Mouse (Mus musculus): ENCODE data around the gene Bmp8a. TPM values are rescaled to one million over a fixed set of nuclear protein-coding genes. Genes with fewer than 3 reads are reported as not detected.
"Not testable (repeated sequence)": the region's sequence is repeated elsewhere in the genome, so short reads cannot be mapped to it uniquely, and the experiment has no call there.

Gene Bmp8a
- not detected for total RNA-seq (2021)
- long read RNA-seq, experiment 1, result 0 reads
- long read RNA-seq, experiment 2, partial matches to known transcripts, result 0 of 1 reads
- long read RNA-seq, experiment 2, other reads (novel, unspliced or antisense), result 0 of 1 reads

- DNase-seq (ENCODE audit: low spot score in 2 of 2), result peak in 1 of 2 experiments; percentile 35
Measured at GRCm38 (mm10) chr4:123342642-123343470, at the start of gene Bmp8a. Bmp8a (minus strand) TSS chr4:123343252.

GRCm38 (mm10) chr4:123392187-123392586 lies 49.1 kb upstream of the Bmp8a start:
- DNase-seq (ENCODE audit: low spot score in 2 of 2), result no peak

- no peak for DNase-seq (ENCODE audit: low spot score in 2 of 2)
Measured at GRCm38 (mm10) chr4:123385028-123385427, 42.0 kb upstream of the Bmp8a start.

- peak; percentile 14 to 43 for DNase-seq (ENCODE audit: low spot score in 2 of 2)
Measured at GRCm38 (mm10) chr4:123383173-123383572, 40.1 kb upstream of the Bmp8a start.

GRCm38 (mm10) chr4:123382051-123382450 lies 39.0 kb upstream of the Bmp8a start:
- no peak for DNase-seq (ENCODE audit: low spot score in 2 of 2)

GRCm38 (mm10) chr4:123381598-123381997 lies 38.5 kb upstream of the Bmp8a start:
- DNase-seq (ENCODE audit: low spot score in 2 of 2), result no peak

- DNase-seq (ENCODE audit: low spot score in 2 of 2), result no peak
Measured at GRCm38 (mm10) chr4:123376031-123376430, 33.0 kb upstream of the Bmp8a start.

GRCm38 (mm10) chr4:123374316-123375008 lies 31.4 kb upstream of the Bmp8a start:
- no peak for DNase-seq (ENCODE audit: low spot score in 2 of 2)

- no peak for DNase-seq (ENCODE audit: low spot score in 2 of 2)
Measured at GRCm38 (mm10) chr4:123363555-123363954, 20.5 kb upstream of the Bmp8a start.

- DNase-seq (ENCODE audit: low spot score in 2 of 2), result no peak
Measured at GRCm38 (mm10) chr4:123360771-123361170, 17.7 kb upstream of the Bmp8a start.

- DNase-seq (ENCODE audit: low spot score in 2 of 2), result no peak
Measured at GRCm38 (mm10) chr4:123358613-123359012, 15.6 kb upstream of the Bmp8a start.

- DNase-seq (ENCODE audit: low spot score in 2 of 2), result no peak
Measured at GRCm38 (mm10) chr4:123355941-123356340, 12.9 kb upstream of the Bmp8a start.

GRCm38 (mm10) chr4:123353271-123353877 lies 10.3 kb upstream of the Bmp8a start:
- no peak for DNase-seq (ENCODE audit: low spot score in 2 of 2)

GRCm38 (mm10) chr4:123343471-123343789 lies 378 bp upstream of the Bmp8a start:
- no peak for DNase-seq (ENCODE audit: low spot score in 2 of 2)

GRCm38 (mm10) chr4:123342091-123342641 lies 886 bp downstream of the Bmp8a start:
- no peak for DNase-seq (ENCODE audit: low spot score in 2 of 2)

GRCm38 (mm10) chr4:123340232-123340631 lies 2.8 kb downstream of the Bmp8a start:
- DNase-seq (ENCODE audit: low spot score in 2 of 2), result no peak

GRCm38 (mm10) chr4:123337693-123338092 lies 5.4 kb downstream of the Bmp8a start:
- DNase-seq (ENCODE audit: low spot score in 2 of 2), result no peak

GRCm38 (mm10) chr4:123335796-123336585 lies 7.1 kb downstream of the Bmp8a start:
- no peak for DNase-seq (ENCODE audit: low spot score in 2 of 2)

- not testable (repeated sequence) for DNase-seq (ENCODE audit: low spot score in 2 of 2)
Measured at GRCm38 (mm10) chr4:123335244-123335643, 7.8 kb downstream of the Bmp8a start.

GRCm38 (mm10) chr4:123334177-123334576 lies 8.9 kb downstream of the Bmp8a start:
- DNase-seq (ENCODE audit: low spot score in 2 of 2), result no peak

- no peak for DNase-seq (ENCODE audit: low spot score in 2 of 2)
Measured at GRCm38 (mm10) chr4:123333151-123333550, 9.9 kb downstream of the Bmp8a start.
